Comparison of ENCODE assay signal across 25 mouse cellular contexts in genomic region chr9:116408116-116408515, GRCm38 (mm10).
DNase-seq lines count a peak whose midpoint lies in the region; ATAC-seq and TF ChIP-seq lines count a peak whose summit lies in the region.
"Had no signal": no experiment of that assay in that cellular context is flagged by ENCODE, and none has a peak within 500 bp of the region (broad histone marks: within the 10 kb centered on the region; RNA-seq: fewer than 3 reads in every experiment).

No protein-coding gene starts in this region.

- no peak for TF ChIP-seq EP300 in heart, adult 2 months (IDR thresholded peaks at IDR 0.05; ENCODE audit: insufficient read depth, low read depth, low read length)

- H3K27ac ChIP-seq in heart, embryonic 12.5 days (ENCODE audit: poor library complexity, severe bottlenecking) = no peak overlapping the region
- peak overlapping the region; percentile 36; the same call in 1 of the 2 replicates for H3K27ac ChIP-seq in heart, adult 2 months
- H3K27ac ChIP-seq in heart, embryonic 11.5 days (ENCODE audit: low read depth, low read length) = no peak overlapping the region
- no peak overlapping the region for H3K27ac ChIP-seq in liver, adult 2 months (replicated peaks; ENCODE audit: insufficient read depth, low read depth, low read length)
- H3K27ac ChIP-seq in liver, embryonic 12.5 days = no peak overlapping the region
- H3K27ac ChIP-seq: embryonic facial prominence, embryonic 10.5 days; embryonic facial prominence, embryonic 12.5 days; forebrain, embryonic 13.5 days; forebrain, embryonic 15.5 days had no signal

- 79% methylated on average over 2 of the region's 2 CpGs for WGBS in heart, embryonic 12.5 days
- WGBS in heart, adult 2 months = 44% methylated on average over 2 of the region's 2 CpGs
- whole genome bisulfite sequencing in heart, embryonic 11.5 days (ENCODE audit: insufficient replicate concordance) = 83% methylated on average over 2 of the region's 2 CpGs
- 47% methylated on average over 2 of the region's 2 CpGs for WGBS in liver, adult 2 months
- WGBS in liver, embryonic 12.5 days (ENCODE audit: insufficient replicate concordance) = 74% methylated on average over 2 of the region's 2 CpGs

- H3K4me3 ChIP-seq in heart, embryonic 12.5 days = no peak overlapping the region
- H3K4me3 ChIP-seq in heart, adult 2 months = no peak overlapping the region
- H3K4me3 ChIP-seq in heart, embryonic 11.5 days (ENCODE audit: low read depth, low read length) = no peak overlapping the region
- no peak overlapping the region for H3K4me3 ChIP-seq in liver, adult 2 months (ENCODE audit: insufficient read depth, low read depth, low read length)
- no peak overlapping the region for H3K4me3 ChIP-seq in liver, embryonic 12.5 days
- H3K4me3 ChIP-seq: embryonic facial prominence, embryonic 10.5 days; embryonic facial prominence, embryonic 12.5 days; forebrain, embryonic 13.5 days; forebrain, embryonic 15.5 days had no signal

- H3K36me3 ChIP-seq in heart, embryonic 12.5 days = no peaks in the 10 kb centered on the region
- no peaks in the 10 kb centered on the region; the same call in 1 of the 2 replicates for H3K36me3 ChIP-seq in heart, adult 2 months (ENCODE audit: control insufficient read depth, insufficient read depth, low read length)
- no peaks in the 10 kb centered on the region for H3K36me3 ChIP-seq in heart, embryonic 11.5 days (ENCODE audit: control insufficient read depth, insufficient read depth, low read length)
- H3K36me3 ChIP-seq in liver, adult 2 months (ENCODE audit: control insufficient read depth, insufficient read depth, low read length) = no peaks in the 10 kb centered on the region
- no peaks in the 10 kb centered on the region for H3K36me3 ChIP-seq in liver, embryonic 12.5 days
- H3K36me3 ChIP-seq: embryonic facial prominence, embryonic 10.5 days; embryonic facial prominence, embryonic 12.5 days; forebrain, embryonic 15.5 days; G1E had no signal

- DNase-seq in heart, adult 11 months = peak; percentile 95
- no peak for DNase-seq in heart, adult 2 months
- DNase-seq in liver, adult 2 months (ENCODE audit: extremely low read depth, low read depth, low spot score) = peak; percentile 5
- DNase-seq in adipocyte (ENCODE audit: low spot score) = peak; percentile 8
- DNase-seq: adrenal gland, adult 2 months; adrenal gland, postnatal 10 days; adrenal gland, postnatal 25 days; B cell, adult 2 months; cerebellum, adult 11 months; cerebellum, adult 18-20 months; cerebellum, adult 8-10 months; cerebellum, adult 9-11 months; cerebellum, postnatal 25 days had no signal

- no peaks in the 10 kb centered on the region for H3K4me1 ChIP-seq in heart, embryonic 12.5 days (replicated peaks)
- peaks cover 4% of the 10 kb centered on the region for H3K4me1 ChIP-seq in heart, adult 2 months (ENCODE audit: control insufficient read depth, insufficient read depth, low read length)
- H3K4me1 ChIP-seq in heart, embryonic 11.5 days (ENCODE audit: control insufficient read depth, insufficient read depth, low read length) = no peaks in the 10 kb centered on the region
- H3K4me1 ChIP-seq in liver, adult 2 months (ENCODE audit: control insufficient read depth, insufficient read depth, low read length) = no peaks in the 10 kb centered on the region
- H3K4me1 ChIP-seq in liver, embryonic 12.5 days = no peaks in the 10 kb centered on the region
- H3K4me1 ChIP-seq: embryonic facial prominence, embryonic 10.5 days; embryonic facial prominence, embryonic 12.5 days; forebrain, embryonic 13.5 days; forebrain, embryonic 15.5 days had no signal

- H3K9me3 ChIP-seq in heart, embryonic 12.5 days (replicated peaks) = peaks cover 4% of the 10 kb centered on the region; the same call in 1 of the 2 replicates
- no peaks in the 10 kb centered on the region for H3K9me3 ChIP-seq in heart, embryonic 11.5 days (replicated peaks; ENCODE audit: control insufficient read depth, low read length)
- 0 out of 2 replicates have a peak, but pooled peaks cover 4% of the 10 kb centered on the region for H3K9me3 ChIP-seq in liver, embryonic 12.5 days (replicated peaks)
- H3K9me3 ChIP-seq: embryonic facial prominence, embryonic 12.5 days; forebrain, embryonic 13.5 days; forebrain, embryonic 15.5 days had no signal

- ATAC-seq in heart, embryonic 12.5 days (ENCODE audit: insufficient number of reproducible peaks, low FRiP score) = no peak
- no peak for ATAC-seq in heart, embryonic 11.5 days (replicated peaks; ENCODE audit: insufficient number of reproducible peaks, low FRiP score, low TSS enrichment)
- no peak for ATAC-seq in liver, embryonic 12.5 days
- ATAC-seq: activated CD4-positive, CD25-positive, alpha-beta regulatory T cell, adult 4 months; CD4-positive, CD25-positive, alpha-beta regulatory T cell, adult 4 months; forebrain, embryonic 13.5 days; forebrain, embryonic 15.5 days; Patski had no signal

- no peak for TF ChIP-seq CTCF in heart, adult 2 months (IDR thresholded peaks at IDR 0.05)
- no peak for TF ChIP-seq CTCF in liver, adult 2 months (IDR thresholded peaks at IDR 0.05; ENCODE audit: low read depth, low read length)

- no peak overlapping the region for H3K4me2 ChIP-seq in heart, embryonic 12.5 days
- H3K4me2 ChIP-seq in heart, embryonic 11.5 days = no peak overlapping the region
- H3K4me2 ChIP-seq in liver, embryonic 12.5 days = no peak overlapping the region
- H3K4me2 ChIP-seq: embryonic facial prominence, embryonic 12.5 days; forebrain, embryonic 13.5 days; forebrain, embryonic 15.5 days had no signal

- H3K9ac ChIP-seq in heart, embryonic 12.5 days = no peak overlapping the region
- no peak overlapping the region for H3K9ac ChIP-seq in heart, adult 2 months (ENCODE audit: low read depth, low read length)
- no peak overlapping the region for H3K9ac ChIP-seq in heart, embryonic 11.5 days (ENCODE audit: low read depth, low read length)
- H3K9ac ChIP-seq in liver, adult 2 months (ENCODE audit: low read depth, low read length) = no peak overlapping the region
- no peak overlapping the region for H3K9ac ChIP-seq in liver, embryonic 12.5 days
- H3K9ac ChIP-seq: embryonic facial prominence, embryonic 12.5 days; forebrain, embryonic 13.5 days; forebrain, embryonic 15.5 days had no signal

- intact Hi-C loops in heart, adult 2 months (cut with DNase I) = no loop called here

- H3K27me3 ChIP-seq in heart, embryonic 12.5 days (replicated peaks) = no peaks in the 10 kb centered on the region
- H3K27me3 ChIP-seq in heart, adult 2 months (ENCODE audit: control insufficient read depth, insufficient read depth, low read length) = no peaks in the 10 kb centered on the region
- H3K27me3 ChIP-seq in heart, embryonic 11.5 days (ENCODE audit: control insufficient read depth, insufficient read depth, low read length) = no peaks in the 10 kb centered on the region
- no peaks in the 10 kb centered on the region for H3K27me3 ChIP-seq in liver, adult 2 months (ENCODE audit: control insufficient read depth, insufficient read depth, low read length)
- no peaks in the 10 kb centered on the region for H3K27me3 ChIP-seq in liver, embryonic 12.5 days (replicated peaks)
- H3K27me3 ChIP-seq: CH12.LX; embryonic facial prominence, embryonic 12.5 days; forebrain, embryonic 13.5 days; forebrain, embryonic 15.5 days; Patski had no signal

- no peak for TF ChIP-seq POLR2A in heart, adult 2 months (IDR thresholded peaks at IDR 0.05; ENCODE audit: insufficient read depth, low read depth, low read length)
- TF ChIP-seq POLR2A in liver, adult 2 months (IDR thresholded peaks at IDR 0.05; ENCODE audit: extremely low read depth, insufficient read depth, low read length) = no peak

- no peaks in the 10 kb centered on the region for H3K79me2 ChIP-seq in heart, adult 2 months (replicated peaks; ENCODE audit: control insufficient read depth, insufficient read depth, low read length)
- no peaks in the 10 kb centered on the region for H3K79me2 ChIP-seq in liver, adult 2 months (ENCODE audit: control insufficient read depth, insufficient read depth, low read length)

Comparison
In these comparisons a context has a peak if more than half of its experiments do, and no peak if none do; other contexts are left out.
1. DNase-seq: peak in heart, adult 11 months (single experiment), liver, adult 2 months (single experiment) and adipocyte (single experiment); none in heart, adult 2 months (0 of 2).